Mouse (Mus musculus) myocyte (in vitro differentiated cells): ENCODE data around the gene Mafg. TPM values are rescaled to one million over a fixed set of nuclear protein-coding genes. Genes with fewer than 3 reads are reported as not detected.

Experiments
- H3K27me3 ChIP-seq: one replicate; pipeline ENCODE4 v1.6.1; 2011; ENCODE audit not compliant: control insufficient read depth, insufficient read depth, insufficient read length
- H3K36me3 ChIP-seq: one replicate; pipeline ENCODE4 v1.6.1; 2011; ENCODE audit not compliant: control insufficient read depth, insufficient read depth
- H3K4me2 ChIP-seq: one replicate; pipeline ENCODE4 v1.6.1; 2011; ENCODE audit warnings: low read depth, control low read depth
- H3K4me3 ChIP-seq: one replicate; pipeline ENCODE4 v1.5.1; 2011; ENCODE audit warnings: mild to moderate bottlenecking, control low read depth, moderate library complexity
- H3K79me2 ChIP-seq: one replicate; pipeline ENCODE4 v1.6.1; 2011; ENCODE audit not compliant: control insufficient read depth, insufficient read depth
- H3ac ChIP-seq: one replicate; pipeline ENCODE4 v1.6.1; 2011; ENCODE audit not compliant: control insufficient read depth, insufficient read length
- CEBPB ChIP-seq: IDR thresholded peaks from 2 replicates; pipeline ENCODE4 v1.6.1; 2011; ENCODE audit warnings: mild to moderate bottlenecking, moderate library complexity; ENCODE audit not compliant: poor library complexity, insufficient read depth, severe bottlenecking
- E2F4 ChIP-seq: IDR thresholded peaks from one replicate; pipeline ENCODE4 v1.6.1; 2011; ENCODE audit warnings: mild to moderate bottlenecking, control low read depth, moderate library complexity; ENCODE audit not compliant: insufficient read depth
- MAX ChIP-seq: IDR thresholded peaks from one replicate; pipeline ENCODE4 v1.6.1; 2011; ENCODE audit warnings: low read depth, mild to moderate bottlenecking, control low read depth
- MYOD1 ChIP-seq, 3 experiments: IDR thresholded peaks; one replicate each; pipeline ENCODE4 v1.6.1; 2011; ENCODE audit warnings: control low read depth in 2 of 3, low read depth in 2 of 3, mild to moderate bottlenecking in 2 of 3, moderate library complexity in 1 of 3; ENCODE audit not compliant: insufficient read length in 2 of 3, control insufficient read depth in 1 of 3
- MYOG ChIP-seq, 3 experiments: IDR thresholded peaks; one replicate each; pipeline ENCODE4 v1.6.1; 2011; ENCODE audit warnings: control low read depth in 2 of 3, low read depth in 2 of 3, mild to moderate bottlenecking in 2 of 3; ENCODE audit not compliant: insufficient read length in 2 of 3, control insufficient read depth in 1 of 3, insufficient read depth in 1 of 3
- POLR2A ChIP-seq: IDR thresholded peaks from one replicate; pipeline ENCODE4 v1.6.1; 2011; ENCODE audit warnings: low read depth, mild to moderate bottlenecking, control low read depth, moderate library complexity; ENCODE audit not compliant: insufficient read length
- POLR2AphosphoS2 ChIP-seq: IDR thresholded peaks from one replicate; pipeline ENCODE4 v1.6.1; 2011; ENCODE audit warnings: low read depth, control low read depth; ENCODE audit not compliant: insufficient read length
- REST ChIP-seq: IDR thresholded peaks from one replicate; pipeline ENCODE4 v1.6.1; 2011; ENCODE audit warnings: mild to moderate bottlenecking, control low read depth, moderate library complexity; ENCODE audit not compliant: insufficient read depth, insufficient read length
- SRF ChIP-seq: IDR thresholded peaks from one replicate; pipeline ENCODE4 v1.6.1; 2011; ENCODE audit warnings: low read depth; ENCODE audit not compliant: control insufficient read depth, insufficient read length
- TCF12 ChIP-seq: IDR thresholded peaks from one replicate; pipeline ENCODE4 v1.6.1; 2011; ENCODE audit warnings: mild to moderate bottlenecking, control low read depth; ENCODE audit not compliant: poor library complexity, insufficient read depth, severe bottlenecking
- TCF3 ChIP-seq: IDR thresholded peaks from one replicate; pipeline ENCODE4 v1.6.1; 2011; ENCODE audit warnings: low read depth, control low read depth; ENCODE audit not compliant: insufficient read length
- USF1 ChIP-seq: IDR thresholded peaks from one replicate; pipeline ENCODE4 v1.6.1; 2011; ENCODE audit warnings: low read depth, mild to moderate bottlenecking, control low read depth, moderate library complexity
- polyA plus RNA-seq: library from polyadenylated mRNA; unstranded; fragments of >200 nt; fragmentation: generic; extraction: Trizol; gene quantifications from one replicate; pipeline ENCODE4 v1.2.1, GENCODE M21; 2012; ENCODE audit warnings: missing spikeins

Mafg gene
- polyA plus RNA-seq, 1 experiment, result 43.1 TPM

DNA sequence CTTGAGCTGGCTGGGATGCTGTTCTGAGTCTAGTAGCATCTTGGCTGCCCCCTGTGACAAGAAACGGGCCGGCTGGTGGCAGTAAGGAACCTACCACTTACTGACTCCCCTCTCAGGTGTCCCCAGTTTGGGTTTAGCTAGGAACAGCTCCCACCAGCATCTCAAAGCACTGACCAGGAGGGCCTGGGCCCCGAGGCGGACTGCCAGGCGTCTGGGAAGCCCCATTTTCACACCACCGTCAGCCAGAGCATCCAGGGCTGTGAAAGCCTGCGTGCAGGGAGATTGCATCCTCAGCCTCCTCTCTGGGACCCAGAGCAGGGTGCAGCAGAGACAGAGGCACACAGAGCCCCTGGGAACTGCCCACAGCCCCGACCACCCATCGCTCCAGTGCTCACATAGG lies 7.9 kb upstream of the Mafg start:
- Histone ChIP-seq H3K4me2 (no peak overlapping the region), H3K79me2 (no peaks in the 10 kb centered on the region), H3ac (no peak overlapping the region), H3K27me3 (no peaks in the 10 kb centered on the region), H3K36me3 (no peaks in the 10 kb centered on the region), H3K4me3 (no peak overlapping the region)
- TF ChIP-seq POLR2A (no peak), REST (no peak), USF1 (no peak), MYOG (IDR thresholded peaks at IDR 0.05; ENCODE audit: control insufficient read depth in 1 of 3, insufficient read depth in 1 of 3, insufficient read length in 2 of 3, low read depth in 2 of 3) (no peak), POLR2AphosphoS2 (no peak), SRF (no peak), TCF12 (no peak), MAX (no peak), MYOD1 (IDR thresholded peaks at IDR 0.05; ENCODE audit: control insufficient read depth in 1 of 3, insufficient read length in 2 of 3, low read depth in 2 of 3) (no peak), CEBPB (no peak), E2F4 (no peak), TCF3 (no peak)

DNA sequence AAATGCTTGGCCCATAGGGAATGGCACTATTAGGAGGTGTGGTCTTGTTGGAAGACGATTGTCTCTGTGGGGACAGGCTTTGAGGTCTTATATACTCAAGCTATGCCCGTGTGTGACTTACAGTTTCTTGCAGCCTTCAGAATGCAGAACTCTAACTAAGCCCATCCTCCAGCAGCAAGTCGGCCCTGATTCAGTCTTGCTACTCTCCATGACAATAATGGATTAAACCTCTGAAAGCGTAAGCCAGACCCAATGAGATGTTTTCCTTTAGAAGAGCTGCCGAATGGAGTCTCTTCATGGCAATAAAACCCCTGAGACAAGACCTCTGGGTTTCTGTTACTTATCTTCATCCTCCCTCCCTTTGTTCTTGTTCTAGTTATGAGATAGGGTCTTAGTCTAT lies 1.4 kb upstream of the Mafg start:
- H3K36me3 ChIP-seq, result no peaks in the 10 kb centered on the region
- H3K27me3 ChIP-seq, result no peaks in the 10 kb centered on the region
- H3K4me3 ChIP-seq, result no peak overlapping the region
- H3K4me2 ChIP-seq, result no peak overlapping the region
- H3K79me2 ChIP-seq, result peaks cover 30% of the 10 kb centered on the region
- no peak overlapping the region for H3ac ChIP-seq
- TF ChIP-seq POLR2AphosphoS2 (no peak), TCF3 (no peak), REST (no peak), CEBPB (no peak)

DNA sequence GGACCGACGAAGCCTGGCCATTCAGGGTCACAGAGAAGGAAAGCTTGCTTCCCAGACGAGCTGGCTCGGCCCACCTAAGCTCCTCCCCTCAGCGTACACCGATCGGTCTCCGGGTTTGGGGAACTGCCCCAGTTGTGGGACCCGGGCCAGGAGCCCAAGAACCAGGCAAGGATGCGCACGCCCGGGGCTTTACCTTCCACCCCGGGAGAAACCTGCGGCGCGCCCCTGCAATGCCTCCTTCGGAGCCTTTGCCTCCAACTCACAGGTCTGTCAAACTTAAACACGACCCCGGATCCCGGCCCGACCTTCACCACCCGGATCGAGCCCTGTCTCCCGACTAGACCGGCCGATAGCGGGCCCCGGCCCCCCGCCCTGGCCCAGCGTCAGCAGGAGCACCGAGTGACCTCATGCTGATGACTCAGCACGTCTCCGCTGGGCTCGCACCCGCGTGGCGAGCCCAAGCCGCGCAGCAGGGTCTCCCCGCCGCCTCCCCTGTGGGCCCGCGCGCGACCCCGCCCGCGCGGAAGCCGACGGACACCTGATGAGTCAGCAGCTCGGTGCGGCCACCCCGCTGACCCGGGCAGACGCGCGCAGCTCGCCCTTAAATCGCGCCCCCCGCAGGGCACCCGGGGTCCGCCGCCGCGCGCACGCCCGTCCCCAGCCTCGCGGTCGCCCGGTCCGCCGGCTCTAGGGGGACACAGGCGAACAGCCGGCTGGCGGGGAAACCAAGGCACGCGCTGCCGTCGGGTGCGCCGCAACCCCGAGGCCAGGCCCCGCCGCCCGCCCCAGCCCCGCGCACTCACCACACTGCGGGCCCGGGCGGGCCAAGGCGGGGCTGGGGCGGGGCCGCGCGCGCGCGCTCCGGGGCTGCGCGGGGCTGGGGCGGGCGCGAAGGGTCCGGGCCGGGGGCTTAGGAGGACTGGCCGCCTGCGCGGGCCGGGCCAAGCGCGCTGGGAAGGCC lies 561 bp downstream of the Mafg start:
- no peaks in the 10 kb centered on the region for H3K27me3 ChIP-seq
- TF ChIP-seq POLR2A (peak; percentile 38), CEBPB (no peak), TCF12 (no peak), REST (no peak), MYOD1 (IDR thresholded peaks at IDR 0.05; ENCODE audit: control insufficient read depth in 1 of 3, insufficient read length in 2 of 3, low read depth in 2 of 3) (peak in 1 of 3 experiments; percentile 1), SRF (no peak), USF1 (no peak), E2F4 (no peak), POLR2AphosphoS2 (peak; percentile 69), TCF3 (no peak), MYOG (IDR thresholded peaks at IDR 0.05; ENCODE audit: control insufficient read depth in 1 of 3, insufficient read depth in 1 of 3, insufficient read length in 2 of 3, low read depth in 2 of 3) (no peak), MAX (no peak)
- H3K4me3 ChIP-seq, result peak overlapping the region; percentile 68
- peaks cover 50% of the 10 kb centered on the region for H3K79me2 ChIP-seq
- peaks cover 7% of the 10 kb centered on the region for H3K36me3 ChIP-seq
- peak overlapping the region; percentile 89 for H3ac ChIP-seq
- peak overlapping the region; percentile 94 for H3K4me2 ChIP-seq

DNA sequence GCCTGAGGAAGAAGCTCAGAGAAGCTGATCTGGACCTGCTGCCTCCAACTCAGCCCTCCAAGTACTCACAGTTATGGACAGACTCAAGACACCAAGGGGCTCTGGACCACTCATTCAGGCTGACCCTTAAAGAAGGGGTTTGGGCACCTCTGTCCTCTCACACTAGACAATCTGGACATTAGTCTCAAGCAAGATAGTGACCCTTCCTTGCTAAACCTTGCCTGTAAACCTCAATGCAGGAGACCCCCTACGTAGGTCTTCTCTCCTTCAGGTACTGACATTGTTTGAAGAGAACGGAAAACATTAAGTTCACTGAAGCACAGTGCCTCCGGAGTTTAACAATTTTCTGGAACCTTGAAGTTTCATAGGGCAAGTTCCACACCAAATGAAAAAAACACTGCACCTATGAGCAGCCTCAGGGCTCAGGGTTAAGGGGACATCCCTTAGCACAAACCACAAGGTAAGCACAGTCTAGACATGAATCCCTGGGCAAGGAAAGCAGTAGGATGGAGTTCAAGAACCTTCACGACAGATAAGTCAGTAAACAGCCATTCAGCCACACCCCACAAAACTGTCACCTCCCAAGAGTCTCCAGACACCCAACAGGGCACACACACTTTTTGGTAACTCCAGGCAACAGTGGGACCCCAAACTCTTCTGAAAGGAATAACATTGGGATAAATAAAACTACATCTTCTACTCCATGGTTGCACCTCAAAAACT lies 1.5 kb downstream of the Mafg start:
- Histone ChIP-seq H3K36me3 (peaks cover 14% of the 10 kb centered on the region), H3K27me3 (no peaks in the 10 kb centered on the region), H3K4me2 (peak overlapping the region; percentile 94), H3K79me2 (peaks cover 59% of the 10 kb centered on the region), H3ac (peak overlapping the region; percentile 89), H3K4me3 (peak overlapping the region; percentile 68)
- TF ChIP-seq TCF3, result no peak
- TF ChIP-seq TCF12, result no peak
- no peak for TF ChIP-seq POLR2A
- TF ChIP-seq REST, result no peak
- TF ChIP-seq POLR2AphosphoS2, result no peak
- TF ChIP-seq MAX, result no peak
- TF ChIP-seq CEBPB, result no peak
- no peak for TF ChIP-seq MYOG (IDR thresholded peaks at IDR 0.05; ENCODE audit: control insufficient read depth in 1 of 3, insufficient read depth in 1 of 3, insufficient read length in 2 of 3, low read depth in 2 of 3)
- TF ChIP-seq MYOD1 (IDR thresholded peaks at IDR 0.05; ENCODE audit: control insufficient read depth in 1 of 3, insufficient read length in 2 of 3, low read depth in 2 of 3), result no peak
